Mouse (Mus musculus) layer of hippocampus, adult 18-20 months (tissue): Measurements from ENCODE around the gene Tmem254a. TPM values are rescaled to one million over a fixed set of nuclear protein-coding genes. Genes with fewer than 3 reads are reported as not detected.
"Not testable (repeated sequence)": the region's sequence is repeated elsewhere in the genome, so short reads cannot be mapped to it uniquely, and the experiment has no call there.

Experiments
- DNase-seq, 2 experiments: peaks; one replicate each; pipeline ENCODE4 v3.0.0; 2022; ENCODE audit warnings: low spot score in 2 of 2
- long read RNA-seq: library from polyadenylated mRNA; stranded (forward); transcript quantifications from one replicate; pipeline ENCODE4 v2.0.0, GENCODE M21; 2021
- total RNA-seq, 2 experiments: library from RNA; stranded (reverse); gene quantifications; 2 replicates each; pipeline ENCODE4 v1.2.3; 2021

The Tmem254a gene
- 1 to 10 TPM; 5.7 to 6.8 TPM for total RNA-seq
- long read RNA-seq, transcript Tmem254a-204 (4 exons, 2,147 nt): major isoform, 7 of 9 reads
- long read RNA-seq, partial matches to known transcripts: 0 of 9 reads
- long read RNA-seq, other reads (novel, unspliced or antisense): 0 of 9 reads

DNA sequence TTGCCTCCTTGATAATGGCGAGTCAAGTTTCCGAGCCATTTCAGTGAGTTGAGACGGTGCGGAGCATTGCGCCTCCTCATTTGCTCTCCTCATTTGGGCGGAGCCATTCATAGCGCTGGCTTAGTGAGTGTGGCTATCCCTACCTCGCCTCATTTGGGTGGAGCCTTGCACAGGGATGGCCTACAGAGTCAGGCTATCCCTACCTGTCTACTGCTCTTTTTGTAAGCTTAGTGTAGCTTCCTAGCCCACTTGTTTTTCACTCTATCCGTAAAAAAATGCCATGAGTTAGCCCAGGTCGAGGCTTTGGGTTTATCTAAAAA, at the start of gene Tmem254a:
Gene Tmem254a, minus strand, starts transcription at position 111 of the 320 bp plus-strand sequence.
- not testable (repeated sequence) for DNase-seq

DNA sequence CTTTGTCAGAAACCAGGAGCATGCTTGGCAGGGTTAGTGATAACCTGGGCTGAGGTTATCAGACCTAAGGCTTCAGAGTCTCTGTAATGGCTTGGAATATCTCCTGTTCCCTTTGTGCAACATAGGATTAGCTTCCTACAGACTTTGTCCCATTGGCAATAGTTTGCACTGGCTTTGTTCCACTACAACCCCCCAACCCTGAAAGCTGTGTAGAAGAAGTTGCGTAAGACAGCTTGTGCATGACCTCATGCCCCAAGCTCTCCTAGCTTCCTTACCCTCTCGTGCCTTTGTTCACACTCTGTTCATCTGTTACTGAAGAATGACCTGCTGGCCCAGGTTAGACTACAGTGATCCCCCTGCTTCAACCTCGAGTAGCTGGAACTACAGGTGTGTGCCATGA, 30.4 kb upstream of the Tmem254a start:
- not testable (repeated sequence) for DNase-seq

DNA sequence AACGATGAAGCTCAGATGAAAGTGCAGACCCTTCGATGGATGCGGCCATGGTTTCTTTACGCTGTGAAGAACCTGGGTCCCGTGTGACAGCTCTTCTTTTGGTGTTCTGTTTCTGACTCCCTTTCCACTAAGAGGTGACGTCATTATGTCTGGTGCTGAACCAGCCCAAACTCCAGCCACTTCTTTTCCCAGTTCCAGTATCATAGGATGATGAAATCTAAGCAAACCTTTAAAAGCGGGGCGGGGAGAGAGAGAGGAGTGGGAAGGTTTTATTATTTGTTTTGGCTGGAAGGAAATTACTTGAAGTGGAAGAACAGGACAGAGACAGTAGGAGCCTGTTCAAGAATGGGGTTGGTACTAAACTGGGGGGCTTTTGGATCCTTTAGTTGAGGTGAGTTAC, 10.5 kb upstream of the Tmem254a start, which contains the start of gene Cphx1:
Gene Cphx1, plus strand, starts transcription at position 301 of the 400 bp plus-strand sequence.
- DNase-seq: not testable (repeated sequence)

DNA sequence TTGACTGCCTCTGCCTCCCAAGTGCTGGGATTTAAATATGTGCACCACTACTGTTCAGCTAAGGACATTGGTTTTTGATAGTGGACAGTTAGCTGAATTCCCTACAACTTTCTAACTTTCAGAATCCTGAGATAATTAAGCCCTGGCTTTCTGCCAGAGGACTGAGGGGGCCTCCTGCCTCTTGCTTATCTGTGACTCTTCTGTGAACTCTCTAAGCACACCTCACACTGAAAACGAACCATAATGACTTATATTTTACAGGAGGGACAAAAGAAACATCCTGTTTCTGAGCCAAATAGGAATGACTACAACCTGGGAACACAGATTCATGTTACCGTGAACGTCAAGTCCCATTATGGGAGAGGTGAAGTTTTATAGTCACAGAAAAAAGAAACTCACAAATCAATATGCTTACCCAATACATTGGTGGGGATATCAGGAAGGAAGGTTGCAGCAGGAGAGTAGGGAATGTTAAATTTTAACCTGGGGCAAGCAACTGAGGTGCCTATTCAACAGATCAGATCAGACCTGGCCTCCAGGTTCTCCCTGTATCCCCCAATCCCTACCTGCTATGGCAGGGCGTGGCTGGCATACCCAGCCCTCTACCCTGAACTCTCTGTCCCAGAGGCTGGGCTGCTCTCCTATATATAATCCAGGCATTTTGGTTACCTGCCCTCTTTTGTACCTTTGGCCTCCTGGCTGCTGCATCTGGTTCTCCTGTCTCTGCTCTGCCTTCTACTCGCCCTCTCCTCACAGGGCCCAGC, 9.6 kb upstream of the Tmem254a start:
- DNase-seq: not testable (repeated sequence)

DNA sequence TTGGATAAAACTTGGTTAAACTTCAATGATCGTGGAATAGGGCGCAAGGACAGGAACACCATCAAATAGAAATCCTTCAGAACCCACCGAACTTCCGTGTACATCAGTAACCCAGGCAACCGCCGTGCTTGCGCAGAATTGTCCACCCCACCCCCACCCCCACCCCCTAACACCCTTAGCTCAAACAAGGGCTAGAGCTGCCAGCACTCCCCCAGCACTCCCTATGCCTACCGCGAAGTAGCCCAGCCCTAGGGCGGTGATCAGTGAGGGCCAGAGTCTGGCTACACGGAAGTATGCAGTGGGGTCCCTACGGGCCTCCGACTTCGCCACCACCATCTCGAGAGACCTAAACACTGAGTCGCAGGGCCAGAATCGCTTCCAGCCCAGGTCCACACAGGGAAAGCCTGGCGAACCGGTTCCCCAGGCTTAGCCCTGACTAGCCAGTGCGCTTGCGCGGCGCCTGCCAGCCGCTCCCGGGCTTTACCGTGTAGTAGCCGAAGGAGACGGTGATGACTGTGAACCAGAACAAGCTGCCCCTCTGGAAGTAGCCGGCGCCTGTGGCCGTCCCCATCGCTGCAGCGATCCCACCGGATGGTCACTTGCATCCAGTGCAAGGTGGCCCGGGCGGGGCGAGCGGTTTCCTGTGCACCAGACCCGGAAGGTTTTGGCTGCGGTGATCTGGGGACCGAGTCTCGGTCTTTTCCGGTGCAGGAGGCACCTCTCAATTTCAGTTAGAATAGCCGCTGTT, 484 bp downstream of the Tmem254a start:
- not testable (repeated sequence) for DNase-seq

DNA sequence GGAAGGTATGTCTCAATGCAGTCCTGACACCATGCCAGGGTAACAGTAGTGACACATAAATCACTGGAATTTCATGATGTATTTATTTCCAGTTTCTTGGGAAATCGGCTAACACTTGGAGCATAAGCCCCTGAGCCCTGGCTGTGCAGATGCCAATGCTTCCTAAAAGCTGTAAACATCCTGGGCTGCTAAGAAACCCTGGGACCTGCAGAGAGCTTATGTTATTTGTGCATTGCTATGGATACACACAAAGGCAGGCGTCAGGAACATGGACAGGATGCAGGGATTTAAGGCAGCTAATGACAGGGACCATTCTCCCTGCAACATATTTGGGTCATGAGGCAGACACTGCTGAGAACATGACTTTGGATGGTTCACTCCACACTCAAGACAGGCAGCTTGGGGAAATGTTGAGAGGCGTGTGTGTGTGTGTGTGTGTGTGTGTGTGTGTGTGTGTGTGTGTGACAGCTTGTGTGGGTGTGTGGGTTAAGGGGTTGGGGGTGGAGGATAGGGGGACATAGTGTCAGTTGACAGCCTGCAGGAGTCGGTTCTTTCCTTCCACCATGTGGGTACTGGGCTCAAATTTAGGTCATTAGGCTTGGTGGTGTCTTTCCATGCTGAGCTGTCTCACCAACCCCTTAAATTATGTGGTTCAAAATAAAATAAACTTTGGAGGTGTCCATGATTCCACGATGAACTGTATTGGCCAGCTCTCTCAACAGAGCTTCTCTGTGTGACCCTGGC, 8.9 kb downstream of the Tmem254a start:
- DNase-seq: not testable (repeated sequence)

DNA sequence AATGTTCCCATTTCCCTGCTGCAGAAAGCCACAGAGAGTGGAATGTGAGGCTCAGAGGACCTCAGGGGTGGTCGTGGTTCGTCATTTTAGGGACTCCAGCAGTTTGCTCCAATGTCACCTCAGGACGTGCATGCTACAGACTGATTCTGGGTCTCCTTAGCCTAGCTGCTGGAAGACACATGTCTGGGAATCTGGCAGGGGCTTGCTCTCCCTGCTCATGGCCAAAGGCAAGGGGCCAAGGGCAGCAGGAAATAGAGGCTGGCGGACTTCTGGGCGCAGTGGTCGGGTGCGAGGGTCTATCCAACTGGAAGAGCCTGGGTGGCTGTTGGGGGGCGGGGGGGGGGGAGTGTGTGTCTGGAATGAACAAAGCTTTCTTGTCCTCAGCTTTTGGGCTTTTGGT, 18.5 kb downstream of the Tmem254a start:
- not testable (repeated sequence) for DNase-seq

DNA sequence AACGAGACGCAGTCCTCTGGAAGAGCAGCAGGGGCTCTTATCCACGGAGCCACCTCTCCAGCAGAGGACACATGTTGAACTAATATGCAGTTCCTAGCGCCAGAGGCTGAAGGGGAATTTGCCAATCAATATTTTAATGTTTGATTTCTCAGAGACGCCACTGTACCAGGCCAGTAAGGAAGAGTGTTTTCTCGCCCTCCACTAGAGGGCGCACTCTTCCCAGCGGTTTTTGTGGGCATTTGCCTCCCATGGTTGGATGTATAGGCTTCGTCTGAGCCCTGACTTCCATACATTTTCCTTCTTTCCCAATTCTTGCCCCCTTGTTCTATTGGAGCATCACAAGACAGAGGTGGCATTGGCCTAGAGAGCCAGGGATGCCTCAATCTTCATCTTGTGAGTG, 20.2 kb downstream of the Tmem254a start:
- not testable (repeated sequence) for DNase-seq

DNA sequence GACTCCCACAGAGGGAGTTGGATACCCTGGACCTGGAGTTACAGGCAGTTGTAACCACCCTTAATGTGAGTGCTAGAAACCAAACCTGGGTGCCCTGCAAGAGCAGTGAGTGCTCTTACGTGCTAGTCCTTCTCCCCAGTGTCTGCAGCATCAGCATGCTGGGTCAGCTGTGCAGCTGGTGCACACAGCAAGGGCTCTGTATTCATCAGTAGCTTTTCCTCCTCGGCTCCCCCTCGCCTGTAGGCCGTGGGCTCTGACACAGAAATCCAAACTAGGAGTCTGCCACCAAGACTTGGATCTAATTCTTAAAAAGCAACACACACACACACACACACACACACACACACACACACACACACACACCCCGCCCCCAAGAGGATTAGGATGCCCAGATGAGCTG, 22.2 kb downstream of the Tmem254a start:
- not testable (repeated sequence) for DNase-seq

DNA sequence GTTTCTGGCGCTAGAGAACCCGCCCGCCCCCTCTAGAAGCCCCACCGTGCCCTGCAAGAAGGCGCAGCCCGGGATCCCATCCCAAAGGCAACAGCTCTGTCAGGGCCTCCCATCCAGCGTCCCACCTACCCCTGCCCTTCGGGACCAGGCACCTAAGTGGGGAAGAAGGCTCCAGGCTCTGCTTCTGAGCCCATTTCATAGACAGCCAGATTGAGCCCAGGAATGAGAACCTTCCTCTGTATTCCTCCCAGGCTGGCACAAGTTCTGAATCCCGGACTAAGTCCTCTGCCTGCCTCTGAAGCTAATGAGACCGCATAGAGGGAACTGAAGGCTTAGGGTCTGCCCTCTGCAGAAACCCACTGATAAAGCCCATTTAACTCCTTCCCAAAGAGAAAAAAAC, 24.5 kb downstream of the Tmem254a start, which contains the start of gene Plac9a:
Gene Plac9a, minus strand, starts transcription at position 101 of the 400 bp plus-strand sequence.
- not testable (repeated sequence) for DNase-seq

DNA sequence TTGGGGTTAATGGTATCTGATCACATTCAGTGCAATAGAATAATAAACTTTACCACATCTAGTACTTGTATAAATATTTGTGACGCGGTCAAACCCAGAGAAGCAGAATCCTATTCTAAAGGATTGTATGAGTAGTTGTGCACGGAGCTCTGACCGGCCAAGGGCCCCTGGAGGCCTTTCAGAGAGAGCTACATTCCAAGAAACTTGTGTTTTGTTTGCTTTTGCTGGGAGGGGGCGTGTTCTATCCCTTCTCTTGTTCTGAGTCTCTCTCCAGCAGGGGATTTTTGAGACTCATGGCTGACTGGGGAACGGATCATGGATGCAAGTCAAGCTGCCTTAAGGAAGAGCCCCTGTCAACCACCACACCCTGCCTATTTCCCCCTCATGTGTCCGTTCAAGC, 31.8 kb downstream of the Tmem254a start:
- DNase-seq: not testable (repeated sequence)

DNA sequence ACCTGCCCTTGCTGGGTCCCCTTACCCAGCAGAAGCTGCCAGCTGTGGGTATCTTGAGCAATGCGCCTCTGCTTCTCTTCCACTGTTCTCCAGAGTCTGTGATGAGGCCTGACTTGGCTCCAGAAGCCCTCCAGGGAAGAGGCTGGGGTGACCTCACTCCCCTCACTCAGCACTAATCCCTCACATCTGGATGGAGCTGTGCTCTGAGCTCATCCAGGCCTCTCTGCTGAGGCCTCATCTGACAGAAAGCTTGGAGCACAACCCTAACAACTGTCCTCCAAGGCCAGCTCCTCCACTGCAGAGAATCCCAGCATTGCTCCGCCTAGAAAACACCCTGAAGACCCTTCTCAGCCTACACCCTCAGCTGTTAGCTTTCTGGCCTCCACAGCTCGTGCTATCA, 32.9 kb downstream of the Tmem254a start:
- DNase-seq: not testable (repeated sequence)

DNA sequence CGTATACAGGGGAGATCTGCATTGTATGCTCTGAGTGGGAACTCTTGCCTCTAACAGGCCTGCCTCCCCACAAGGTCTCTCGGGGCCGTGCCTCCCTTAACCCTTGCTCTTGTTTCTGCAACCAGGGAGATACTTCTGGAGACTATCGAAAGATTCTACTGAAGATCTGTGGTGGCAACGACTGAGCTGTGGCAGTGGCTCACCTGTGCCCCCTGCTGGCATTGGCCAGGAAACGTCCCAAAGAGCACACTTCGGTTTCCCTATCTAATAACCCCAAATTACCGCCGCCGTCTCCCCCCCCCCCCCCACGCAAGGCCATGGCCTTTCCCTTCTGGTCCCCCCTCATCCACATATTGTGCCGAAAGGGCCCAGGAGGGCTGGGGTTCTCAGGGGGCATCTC, 41.6 kb downstream of the Tmem254a start:
- not testable (repeated sequence) for DNase-seq

DNA sequence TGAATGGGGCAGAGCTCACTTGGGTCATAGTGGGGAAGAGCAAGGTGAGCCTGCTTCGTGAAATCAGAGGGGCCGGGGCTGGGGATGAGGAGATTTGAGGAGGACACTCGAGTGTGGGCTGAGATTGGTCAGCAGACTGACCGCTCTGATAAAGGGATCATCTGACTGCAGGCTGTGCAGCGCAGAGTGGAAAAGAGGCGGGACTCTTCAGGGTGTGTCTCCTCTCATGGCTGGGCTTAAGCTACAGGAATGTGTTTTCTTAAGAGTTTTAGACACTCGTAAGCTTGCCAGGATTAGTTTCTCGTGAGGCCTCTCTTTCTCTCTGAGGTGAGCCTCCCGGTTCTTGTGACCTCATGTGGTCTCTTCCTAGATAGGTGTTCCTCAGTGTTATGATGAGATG, 45.7 kb downstream of the Tmem254a start:
- not testable (repeated sequence) for DNase-seq

DNA sequence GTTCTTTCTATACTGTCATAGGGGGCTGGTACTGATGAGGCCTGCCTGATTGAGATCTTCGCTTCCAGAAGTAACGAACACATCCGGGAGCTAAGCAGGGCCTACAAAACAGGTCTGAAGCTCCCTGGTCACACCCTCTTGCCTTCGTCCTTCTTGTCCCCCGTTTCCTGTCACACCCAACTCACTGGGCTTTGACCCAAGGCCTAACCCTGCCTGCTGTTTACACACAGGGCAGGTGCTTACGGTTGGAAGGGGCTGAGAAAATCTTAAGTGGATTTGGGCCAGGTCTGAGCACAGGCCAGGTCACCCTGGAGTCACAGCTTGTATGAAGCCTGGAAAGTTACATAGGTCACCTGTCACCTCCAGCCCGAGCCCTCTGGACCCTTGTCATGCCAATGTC, 50.8 kb downstream of the Tmem254a start:
- DNase-seq: not testable (repeated sequence)

Other genes starting within 250 kb of the Tmem254a start
- 10 to 100 TPM; 26.8 to 30.1 TPM for gene Ppif, start 233.5 kb downstream of the Tmem254a start, total RNA-seq
- gene Zcchc24, start 158.6 kb downstream of the Tmem254a start, total RNA-seq: 10 to 100 TPM; 61.8 to 65.7 TPM
- gene Anxa11, start 85.5 kb downstream of the Tmem254a start, total RNA-seq: 10 to 100 TPM; 78.6 to 84.7 TPM
- gene Plac9a, start 24.6 kb downstream of the Tmem254a start, total RNA-seq: not detected
- gene Cphx1, start 10.6 kb upstream of the Tmem254a start, total RNA-seq: not detected
- under 1 TPM in 1 of 2 experiments, not detected in 1; 0.50 TPM for gene Duxbl1, start 50.9 kb upstream of the Tmem254a start, total RNA-seq
- 1 to 10 TPM; 1.9 to 3.7 TPM for gene Gm9780, start 115.0 kb upstream of the Tmem254a start, total RNA-seq
- gene Tmem254c, start 139.7 kb upstream of the Tmem254a start, total RNA-seq: 10 to 100 TPM; 17.4 to 17.6 TPM
- not detected for gene Cphx2, start 153.8 kb upstream of the Tmem254a start, total RNA-seq
- not detected for gene Cphx3, start 154.6 kb upstream of the Tmem254a start, total RNA-seq
- under 1 TPM in 1 of 2 experiments, not detected in 1; 0.91 TPM for gene Duxbl2, start 190.7 kb upstream of the Tmem254a start, total RNA-seq